Mouse (Mus musculus) ES-Bruce4 (cell line): ENCODE measurements around the gene Naaa.

ENCODE experiments used
- CTCF ChIP-seq: IDR thresholded peaks from one replicate; pipeline ENCODE4 v1.8.1; 2011; ENCODE audit warnings: low read depth, low read length
- EP300 ChIP-seq: IDR thresholded peaks from 2 replicates; pipeline ENCODE4 v1.6.1; 2011; ENCODE audit warnings: low read depth, low read length; ENCODE audit not compliant: insufficient read depth
- POLR2A ChIP-seq: IDR thresholded peaks from one replicate; pipeline ENCODE4 v1.8.1; 2011; ENCODE audit warnings: low read length; ENCODE audit not compliant: insufficient read depth

DNA sequence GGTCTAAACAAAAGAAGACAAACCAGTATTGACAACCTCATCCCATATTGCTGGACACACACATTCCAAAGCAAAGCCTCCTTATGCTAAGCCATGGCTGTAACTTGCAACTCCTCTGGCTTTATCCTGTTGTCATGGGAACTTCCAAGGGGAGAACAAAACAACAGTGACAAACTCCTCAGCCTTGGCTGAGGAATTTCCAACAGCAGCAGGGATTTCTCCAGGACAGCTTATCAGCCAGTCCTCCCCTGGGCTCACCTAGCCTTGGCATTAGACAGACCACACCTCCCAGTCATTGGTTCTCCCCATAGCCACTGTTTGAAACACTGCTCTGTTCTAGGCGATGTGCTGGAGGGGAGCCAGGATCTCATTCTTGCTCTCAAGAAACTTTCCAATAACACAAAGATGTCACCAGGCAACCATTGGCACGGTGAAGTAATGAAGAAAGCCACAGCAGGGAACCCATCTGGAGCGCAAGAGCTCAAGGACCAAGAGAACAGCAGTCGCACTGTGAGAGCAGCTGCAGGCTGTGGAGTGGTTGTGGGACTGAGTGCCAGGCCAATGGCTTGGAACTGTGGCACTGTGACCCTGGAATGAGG, 14.1 kb downstream of the Naaa start:
- TF ChIP-seq EP300 (no peak), POLR2A (no peak), CTCF (no peak)
